Mouse (Mus musculus): Measurements from ENCODE around the gene Adgrf3.
A peak's percentile ranks its signal among the peaks of the same experiment; 100 is the strongest.
"Not testable (repeated sequence)": the region's sequence is repeated elsewhere in the genome, so short reads cannot be mapped to it uniquely, and the experiment has no call there.

Gene Adgrf3

DNA sequence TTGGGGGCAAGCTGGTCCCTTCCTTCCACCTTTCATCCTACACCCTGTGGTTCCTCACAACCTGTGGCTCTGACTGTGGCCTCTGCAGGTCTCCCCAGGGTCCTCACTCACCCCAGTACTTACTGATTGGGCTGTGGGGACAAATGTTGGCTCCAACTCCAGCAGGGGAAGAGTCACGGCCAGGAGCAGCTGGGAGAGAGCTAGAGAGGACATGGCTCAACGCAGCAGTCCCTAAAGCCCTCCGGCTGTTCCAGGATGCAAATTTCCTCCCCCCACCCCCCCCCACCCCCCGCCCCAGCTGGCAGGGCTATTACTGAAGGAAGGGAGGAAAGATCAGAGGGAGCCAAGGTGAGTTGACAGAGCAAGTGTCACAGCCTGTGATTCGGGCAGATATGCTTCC, at the start of gene Adgrf3:
Gene Adgrf3, minus strand, starts transcription at position 230 of the 400 bp plus-strand sequence.
- no peak for DNase-seq (ENCODE audit: low read depth, low spot score)

DNA sequence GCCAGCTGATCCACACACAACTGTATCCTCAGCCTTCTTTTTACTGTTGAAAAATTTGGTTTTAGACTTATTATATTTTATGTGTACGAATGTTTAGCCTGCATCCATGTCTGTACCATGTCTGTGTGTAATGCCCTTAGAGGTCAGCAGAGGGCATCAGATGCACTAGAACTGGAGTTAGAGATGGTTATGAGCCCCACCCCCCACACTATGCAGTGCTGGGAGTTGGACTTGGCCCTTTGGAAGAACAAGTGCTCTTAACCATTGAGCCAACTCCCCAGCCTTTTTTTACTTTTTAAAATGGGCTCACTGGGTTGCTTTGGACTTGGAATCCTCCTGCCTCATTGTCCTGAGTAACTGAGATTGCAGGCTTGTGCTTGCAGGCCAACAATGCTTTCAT, 42.1 kb upstream of the Adgrf3 start:
- DNase-seq (ENCODE audit: low read depth, low spot score) = peak; percentile 28

DNA sequence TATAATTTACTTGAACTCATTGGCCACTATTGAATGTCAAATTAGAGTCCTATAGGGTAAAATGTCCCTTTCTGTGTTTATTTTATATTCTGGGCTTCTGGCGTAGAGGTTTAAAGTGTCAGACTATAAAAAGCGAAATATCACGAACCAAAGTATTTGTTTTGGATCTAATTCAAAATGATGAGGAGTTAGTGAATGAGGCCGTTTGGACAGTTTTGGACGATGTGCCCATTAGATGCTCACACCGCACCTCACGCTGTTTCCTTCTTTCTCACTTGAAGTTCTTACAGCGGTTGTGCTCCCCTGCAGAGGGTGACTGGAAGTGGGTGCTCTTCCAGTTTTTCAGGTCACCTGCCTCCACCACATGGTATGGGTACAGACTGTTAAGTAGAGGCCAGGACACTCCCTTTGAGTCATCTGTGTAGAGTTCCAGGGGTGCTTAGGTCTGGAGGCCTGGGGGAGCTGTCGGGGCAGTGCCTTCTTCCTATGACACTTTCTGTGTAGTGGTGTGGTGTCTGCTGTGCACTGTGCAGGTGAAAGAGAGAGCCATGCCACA, 40.4 kb upstream of the Adgrf3 start:
- no peak for DNase-seq (ENCODE audit: low read depth, low spot score)

DNA sequence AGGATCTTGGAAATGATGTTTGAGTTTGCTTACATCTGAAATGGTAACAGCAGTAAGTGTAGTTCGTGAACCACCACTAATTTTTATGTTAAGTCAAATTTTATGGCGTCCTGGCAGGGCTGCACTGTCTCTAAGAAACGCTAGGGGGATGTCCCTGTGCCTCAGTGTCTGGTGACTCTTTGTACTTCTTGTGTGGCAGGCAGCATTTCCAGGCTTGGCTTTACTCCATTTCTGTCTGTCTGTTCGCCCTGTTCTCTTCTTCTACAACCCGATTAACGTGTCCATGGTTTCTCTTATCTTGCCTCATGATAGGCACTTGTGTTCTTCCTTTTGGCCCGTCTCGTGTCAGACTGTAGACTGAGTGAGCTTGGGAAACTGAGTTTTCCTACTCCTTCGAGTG, 38.2 kb upstream of the Adgrf3 start:
- peak; percentile 44 for DNase-seq (ENCODE audit: low read depth, low spot score)

DNA sequence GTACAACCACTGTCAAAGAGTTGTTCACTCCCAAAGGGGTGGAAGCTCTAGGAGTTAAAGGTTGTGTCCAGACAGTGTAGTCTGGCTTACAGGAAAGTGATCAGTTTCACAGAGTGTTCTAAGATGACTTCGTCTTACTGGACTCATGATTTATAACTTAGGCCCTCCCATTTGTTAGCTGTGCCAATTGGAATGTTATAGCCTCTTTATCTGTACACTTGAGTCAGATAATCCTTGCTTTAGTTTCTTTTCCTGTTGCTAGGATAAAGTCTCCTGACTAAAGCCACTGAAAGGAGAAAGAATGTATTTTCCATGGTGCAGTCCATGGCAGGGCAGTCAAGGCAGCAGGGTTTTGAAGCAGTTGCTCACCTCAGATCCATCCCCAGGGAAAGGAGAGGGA, 36.9 kb upstream of the Adgrf3 start:
- no peak for DNase-seq (ENCODE audit: low read depth, low spot score)

DNA sequence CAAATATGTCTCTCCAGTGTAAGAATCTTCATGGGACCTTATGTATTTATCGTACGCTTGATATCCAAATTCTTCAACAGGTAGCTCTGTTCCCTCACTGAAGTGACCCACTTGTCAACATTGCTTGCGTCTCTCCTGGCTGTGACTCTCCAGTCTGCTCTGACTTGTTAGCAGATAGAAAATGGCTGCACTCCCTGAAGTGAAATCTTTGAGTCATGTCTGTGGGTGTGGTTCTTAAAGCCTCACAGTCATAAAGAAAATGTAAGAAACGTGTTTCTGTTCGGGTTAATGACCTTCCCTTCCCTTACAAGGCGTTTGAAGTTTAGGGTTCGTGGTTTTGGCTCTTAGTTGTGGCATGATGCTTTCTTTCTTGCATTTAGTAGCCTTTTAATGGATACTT, 35.0 kb upstream of the Adgrf3 start:
- DNase-seq (ENCODE audit: low read depth, low spot score) = peak; percentile 61

DNA sequence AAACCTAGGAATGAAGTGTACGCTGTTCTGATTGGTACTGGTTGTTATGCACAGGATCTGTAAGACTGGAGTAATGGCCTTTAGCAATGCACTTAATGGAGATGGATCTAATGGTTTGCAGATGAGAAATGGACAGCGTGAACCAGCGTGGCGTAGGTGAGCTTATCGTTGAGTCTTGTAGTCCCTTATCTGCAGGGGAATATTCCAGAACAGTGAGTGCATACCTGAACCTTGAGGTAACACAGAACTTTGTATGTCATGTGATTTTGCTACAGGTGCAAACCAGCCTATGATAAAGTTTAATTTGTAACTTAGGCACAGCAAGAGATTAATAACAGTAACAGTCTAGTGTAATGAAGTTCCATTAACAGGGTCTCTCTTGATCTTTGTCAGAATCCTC, 33.0 kb upstream of the Adgrf3 start:
- no peak for DNase-seq (ENCODE audit: low read depth, low spot score)

DNA sequence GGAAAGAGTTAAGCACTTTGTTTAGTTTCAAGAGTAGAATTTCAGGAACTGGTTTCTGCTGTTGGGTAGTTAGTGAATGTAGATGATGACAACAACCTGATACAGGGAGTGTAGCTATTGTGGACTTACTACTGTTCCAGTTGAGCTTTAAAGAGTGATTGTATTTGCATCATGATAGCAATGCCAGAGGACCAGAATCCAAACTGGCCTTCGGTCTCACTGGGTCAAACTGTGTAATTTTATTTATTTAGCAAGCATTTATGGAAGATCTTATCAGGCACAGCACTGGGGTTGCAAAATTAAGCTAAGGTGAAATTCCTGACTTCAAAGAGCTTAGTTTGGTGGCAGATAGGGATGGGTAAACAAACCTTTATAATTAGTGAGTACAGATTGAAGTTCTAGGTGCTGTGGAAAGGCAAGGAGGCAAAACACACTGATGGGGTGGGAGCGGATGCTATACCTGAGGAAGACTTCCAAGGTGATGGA, 30.2 kb upstream of the Adgrf3 start:
- DNase-seq (ENCODE audit: low read depth, low spot score) = no peak

DNA sequence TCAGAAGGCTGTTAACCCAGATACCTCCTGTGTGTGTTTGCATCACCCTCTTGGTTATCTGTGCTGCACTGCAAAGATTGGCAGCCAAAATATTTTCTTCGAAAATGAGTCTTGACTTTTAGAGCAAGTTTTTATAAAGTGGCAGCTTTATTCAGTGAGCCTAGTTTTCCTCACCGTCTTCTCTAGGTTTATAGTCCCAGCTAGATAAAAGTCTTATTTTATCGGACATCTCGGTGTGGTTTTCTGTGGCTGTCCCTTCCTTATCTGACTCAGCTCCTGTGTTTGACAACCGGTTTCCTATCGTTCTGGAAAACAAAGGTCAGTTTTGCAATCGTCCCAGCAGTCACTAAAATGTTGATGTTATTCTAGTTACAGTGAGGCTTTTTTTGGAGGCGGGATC, 28.5 kb upstream of the Adgrf3 start:
- no peak for DNase-seq (ENCODE audit: low read depth, low spot score)

DNA sequence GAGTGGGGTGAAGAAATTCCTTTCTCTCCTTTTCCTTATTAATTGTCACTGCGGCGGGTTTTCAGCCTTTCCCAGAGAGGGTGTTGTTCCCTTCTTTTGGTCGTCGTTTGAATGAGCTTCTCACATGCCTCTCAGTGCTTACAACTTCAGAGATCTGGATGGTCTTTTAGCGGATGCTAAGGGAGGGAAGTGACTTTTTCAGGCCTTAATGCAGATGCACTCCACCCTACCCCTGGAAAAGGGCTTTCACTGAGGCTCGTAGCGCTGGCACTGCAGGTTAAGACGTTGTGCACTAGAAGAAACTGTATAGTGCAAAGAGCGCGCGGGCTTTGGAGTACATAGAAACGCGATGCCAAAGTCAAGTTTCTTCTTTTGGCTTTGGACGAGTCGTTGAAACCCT, 27.5 kb upstream of the Adgrf3 start:
- peak; percentile 36 for DNase-seq (ENCODE audit: low read depth, low spot score)

DNA sequence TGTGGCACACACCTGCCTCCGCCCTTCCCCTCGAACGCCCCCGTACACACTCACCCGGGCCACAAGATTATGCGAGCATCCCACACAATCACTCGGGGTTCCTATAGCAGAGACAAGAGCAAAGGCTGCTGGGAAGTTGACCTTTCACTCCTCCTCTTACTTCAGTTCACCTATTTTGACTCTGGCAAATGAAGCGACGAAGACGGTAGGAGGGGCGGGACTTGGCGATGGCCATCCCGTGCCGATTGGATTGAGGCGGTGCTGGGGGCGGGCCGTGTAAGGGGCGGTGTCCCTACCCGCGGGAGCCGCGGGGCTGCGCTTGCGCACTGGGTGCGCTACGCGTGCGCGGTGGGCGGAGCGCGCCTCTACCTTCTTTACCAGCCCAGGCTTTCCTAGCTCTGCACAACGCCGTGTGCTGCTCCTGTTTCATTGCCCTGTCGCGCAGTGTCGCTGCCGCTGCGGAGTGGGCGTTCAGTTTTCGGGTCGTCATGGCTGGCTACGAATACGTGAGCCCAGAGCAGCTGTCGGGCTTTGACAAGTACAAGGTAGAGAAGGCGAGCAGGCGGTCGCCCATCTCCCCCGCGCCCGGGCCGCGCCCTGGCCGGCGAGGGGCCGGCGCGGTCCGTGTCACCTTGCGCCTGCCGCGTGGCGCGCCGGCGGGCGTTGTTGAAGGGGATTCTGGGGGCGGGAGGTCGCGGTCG, 26.9 kb upstream of the Adgrf3 start, which contains the start of gene Selenoi:
Gene Selenoi, plus strand, starts transcription at position 311 of the 701 bp plus-strand sequence.
- peak; percentile 99 for DNase-seq (ENCODE audit: low read depth, low spot score)

DNA sequence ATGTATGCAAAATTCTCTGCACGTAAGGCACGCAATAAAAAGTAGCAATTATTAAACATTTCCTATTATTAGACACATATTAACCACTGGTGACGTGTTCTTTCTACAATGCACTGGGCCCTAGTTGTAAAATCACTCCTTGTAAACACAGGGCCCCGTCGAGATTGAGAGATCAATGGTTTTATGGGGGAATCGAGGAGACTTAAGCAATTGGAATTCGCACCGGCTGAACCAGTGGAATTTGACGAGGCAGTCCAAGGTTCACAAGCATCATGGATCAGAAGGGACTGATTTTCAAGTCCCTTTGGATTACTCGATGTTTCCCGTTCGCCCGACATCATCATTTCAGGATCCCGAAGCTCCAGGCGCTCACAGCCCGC, 26.4 kb upstream of the Adgrf3 start:
- DNase-seq (ENCODE audit: low read depth, low spot score) = no peak

DNA sequence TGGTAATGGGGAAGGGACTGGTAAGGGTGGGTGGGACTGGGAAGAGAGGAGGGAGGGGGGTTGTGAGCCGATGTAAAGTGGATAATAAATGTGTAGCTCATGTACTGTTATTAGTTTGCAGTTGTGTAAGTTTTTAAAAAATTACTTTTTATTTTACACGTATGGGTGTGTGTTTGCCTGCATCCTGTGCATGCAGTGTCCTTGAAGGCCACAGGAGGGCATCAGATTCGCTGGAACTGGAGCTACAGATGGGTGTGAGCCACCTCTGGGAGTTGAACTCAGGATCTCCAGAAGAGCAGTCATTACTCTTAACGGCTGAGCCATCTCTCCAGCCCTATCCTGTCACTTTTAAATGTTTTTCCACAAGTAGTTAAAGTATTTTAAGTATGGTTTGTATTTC, 25.4 kb upstream of the Adgrf3 start:
- peak; percentile 72 for DNase-seq (ENCODE audit: low read depth, low spot score)

DNA sequence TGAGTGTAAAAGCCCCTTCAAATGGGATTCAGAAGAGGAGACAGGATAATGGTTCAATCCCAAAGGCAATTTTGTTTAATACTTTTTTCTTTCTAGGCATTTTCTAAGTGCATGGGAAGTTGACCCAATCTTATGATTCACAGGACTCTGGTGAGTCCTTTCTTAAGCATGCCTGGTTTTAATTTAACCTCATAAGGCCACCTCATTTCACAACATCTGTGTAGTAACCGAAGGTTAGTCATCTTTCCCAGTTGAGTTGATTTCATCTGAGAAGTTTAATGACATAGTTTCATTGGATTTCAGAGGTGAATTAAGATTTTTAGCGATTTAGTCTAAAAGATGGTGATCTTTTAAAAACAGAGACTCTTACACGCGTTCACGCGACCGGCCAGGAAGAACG, 17.2 kb upstream of the Adgrf3 start:
- DNase-seq (ENCODE audit: low read depth, low spot score) = no peak

DNA sequence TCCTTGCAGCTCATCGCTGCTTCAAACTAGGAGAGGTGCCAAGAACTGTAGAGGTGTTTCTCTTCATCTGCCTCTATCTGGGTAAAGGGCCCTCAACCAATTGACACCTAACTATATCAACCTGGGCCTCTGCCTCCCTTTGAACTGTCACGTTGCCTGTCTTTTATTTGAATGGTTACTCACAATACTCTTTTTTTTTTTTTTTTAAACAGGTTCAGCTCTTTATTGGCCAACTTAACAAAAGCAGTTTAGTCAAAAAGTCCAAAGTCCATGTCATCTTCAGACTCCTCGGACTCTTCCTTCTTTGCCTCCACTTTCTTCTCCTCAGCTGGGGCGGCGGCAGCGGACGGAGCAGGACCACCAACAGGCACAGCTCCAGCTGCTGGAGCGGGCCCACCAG, 15.1 kb upstream of the Adgrf3 start:
- no peak for DNase-seq (ENCODE audit: low read depth, low spot score)

DNA sequence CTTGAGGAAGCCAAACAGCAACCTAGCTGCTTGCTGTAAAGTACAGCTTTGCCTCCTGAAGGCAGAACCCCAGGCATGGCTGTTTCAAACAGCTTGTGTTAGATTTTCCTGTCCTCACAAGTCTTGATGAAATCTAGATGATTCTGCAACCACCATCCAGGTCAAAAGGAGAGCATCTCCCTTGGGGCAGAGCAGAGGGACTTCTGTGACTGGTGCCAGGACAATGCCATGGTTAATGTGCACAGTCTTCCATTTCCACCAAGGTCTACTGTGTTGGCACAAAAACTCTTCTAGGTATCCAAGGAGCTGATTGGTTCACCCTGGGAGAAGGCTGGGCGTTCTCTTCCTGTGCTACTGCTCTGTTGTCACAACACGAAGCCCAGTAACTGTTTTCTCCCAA, 14.2 kb upstream of the Adgrf3 start:
- DNase-seq (ENCODE audit: low read depth, low spot score) = no peak

DNA sequence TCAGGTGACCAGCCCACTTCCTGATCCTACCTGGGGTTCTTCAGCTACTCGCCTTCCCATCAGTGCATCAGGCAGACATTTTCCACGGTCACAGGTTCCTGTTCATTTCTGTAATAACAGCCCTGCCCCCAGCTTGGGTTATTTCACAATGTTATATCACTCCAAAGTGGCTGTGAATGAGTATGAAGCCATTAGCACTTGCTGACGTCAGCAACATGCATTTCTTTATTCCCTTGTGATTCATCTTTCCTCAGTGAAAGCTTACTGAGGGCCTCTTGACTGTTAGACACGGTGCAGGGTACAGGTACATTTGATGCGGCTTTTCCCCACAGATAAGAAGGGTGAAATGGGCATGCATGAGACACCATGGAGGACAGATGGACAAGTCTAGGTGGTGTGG, 10.4 kb upstream of the Adgrf3 start:
- no peak for DNase-seq (ENCODE audit: low read depth, low spot score)

DNA sequence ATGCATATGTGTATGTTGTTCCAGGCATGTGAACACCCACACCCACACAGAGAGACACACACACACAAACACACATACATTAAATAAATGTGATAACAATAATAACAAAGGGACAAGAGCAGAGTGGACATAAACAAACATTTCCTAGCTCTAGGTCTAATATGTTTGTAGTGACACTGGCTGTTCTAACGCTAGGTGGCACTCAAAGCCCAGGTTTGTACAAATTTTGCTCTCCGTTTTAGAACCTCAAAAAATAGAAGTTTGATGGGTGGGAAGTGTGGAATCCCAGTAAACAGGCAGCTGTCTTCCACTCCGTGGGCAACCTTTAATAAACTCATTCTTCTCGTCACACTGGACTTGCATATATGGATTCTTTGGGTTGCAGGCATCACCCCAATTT, 9.4 kb upstream of the Adgrf3 start:
- DNase-seq (ENCODE audit: low read depth, low spot score) = peak; percentile 79

DNA sequence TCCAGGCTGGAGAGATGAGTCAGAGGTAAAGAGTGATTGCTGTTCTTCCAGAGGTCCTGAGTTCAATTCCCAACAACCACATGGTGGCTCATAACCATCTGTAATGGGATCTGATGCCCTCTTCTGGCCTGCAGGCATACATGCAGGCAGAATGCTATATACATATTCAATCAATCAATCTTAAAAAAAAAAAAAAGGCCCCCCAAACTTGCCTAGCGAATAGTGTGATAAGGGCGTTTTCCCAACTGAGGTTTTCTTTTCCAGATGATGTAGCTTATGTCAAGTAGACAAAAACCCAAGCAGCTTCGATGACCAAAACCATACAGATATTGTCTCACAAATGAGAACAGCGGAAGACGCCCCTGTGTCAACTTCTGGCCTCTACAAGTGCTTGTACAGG, 5.2 kb upstream of the Adgrf3 start:
- not testable (repeated sequence) for DNase-seq (ENCODE audit: low read depth, low spot score)

DNA sequence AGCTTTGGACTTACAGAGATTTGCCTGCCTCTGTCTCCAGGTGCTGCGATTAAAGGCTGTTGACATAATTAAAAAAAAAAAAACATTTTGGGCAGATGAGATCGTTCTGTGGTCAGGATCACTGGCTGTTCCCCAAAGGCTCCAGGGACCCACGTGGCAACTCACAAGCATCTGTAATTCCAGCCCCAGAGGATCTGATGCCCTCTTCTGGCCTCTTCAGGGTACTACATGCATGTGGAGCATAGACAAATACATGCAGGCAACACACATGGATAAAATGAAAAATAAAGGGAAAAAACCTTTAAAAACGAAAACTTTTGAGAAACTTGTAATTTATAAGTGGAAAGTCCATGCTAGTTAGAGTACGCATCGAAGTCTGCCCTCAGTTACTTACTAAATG, 1.8 kb upstream of the Adgrf3 start:
- peak; percentile 47 for DNase-seq (ENCODE audit: low read depth, low spot score)

DNA sequence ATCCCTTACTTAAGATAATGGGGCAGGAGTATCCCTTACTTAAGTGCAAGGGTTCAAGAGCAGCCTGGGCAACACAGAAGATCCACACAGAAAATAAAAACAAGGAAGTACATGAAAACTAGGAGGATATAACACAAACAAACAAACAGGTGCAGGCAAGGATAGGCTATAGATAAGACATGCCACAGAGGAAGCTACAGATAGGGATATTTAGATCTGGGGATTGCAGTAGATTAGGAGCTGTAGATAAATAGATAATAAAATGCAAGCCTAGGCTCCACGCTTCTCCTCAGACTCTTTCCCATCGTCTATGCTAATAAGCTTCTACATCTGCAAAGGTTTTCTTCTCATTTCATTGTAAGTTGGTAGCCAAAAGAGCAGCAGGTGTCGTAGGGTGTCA, 488 bp downstream of the Adgrf3 start:
- no peak for DNase-seq (ENCODE audit: low read depth, low spot score)

DNA sequence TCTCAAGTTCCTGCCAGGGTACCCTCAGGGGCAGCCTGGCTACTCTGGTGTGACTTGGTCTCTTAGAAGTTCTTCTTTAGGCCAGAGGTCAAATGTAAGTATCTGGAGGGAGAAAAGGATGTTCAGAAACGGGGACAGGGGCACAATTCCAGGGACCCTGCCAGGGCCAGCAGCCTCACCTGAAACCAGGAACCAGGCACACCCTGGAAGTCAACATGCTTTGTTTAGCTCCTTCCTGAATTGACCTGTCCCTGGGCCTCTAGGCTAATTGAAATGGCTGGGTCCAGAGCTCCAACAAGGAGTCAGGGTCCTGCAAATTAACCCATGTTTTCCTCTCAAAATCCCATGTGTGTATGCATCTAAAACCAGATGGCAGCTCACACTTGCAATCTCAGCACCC, 1.1 kb downstream of the Adgrf3 start:
- DNase-seq (ENCODE audit: low read depth, low spot score) = no peak

DNA sequence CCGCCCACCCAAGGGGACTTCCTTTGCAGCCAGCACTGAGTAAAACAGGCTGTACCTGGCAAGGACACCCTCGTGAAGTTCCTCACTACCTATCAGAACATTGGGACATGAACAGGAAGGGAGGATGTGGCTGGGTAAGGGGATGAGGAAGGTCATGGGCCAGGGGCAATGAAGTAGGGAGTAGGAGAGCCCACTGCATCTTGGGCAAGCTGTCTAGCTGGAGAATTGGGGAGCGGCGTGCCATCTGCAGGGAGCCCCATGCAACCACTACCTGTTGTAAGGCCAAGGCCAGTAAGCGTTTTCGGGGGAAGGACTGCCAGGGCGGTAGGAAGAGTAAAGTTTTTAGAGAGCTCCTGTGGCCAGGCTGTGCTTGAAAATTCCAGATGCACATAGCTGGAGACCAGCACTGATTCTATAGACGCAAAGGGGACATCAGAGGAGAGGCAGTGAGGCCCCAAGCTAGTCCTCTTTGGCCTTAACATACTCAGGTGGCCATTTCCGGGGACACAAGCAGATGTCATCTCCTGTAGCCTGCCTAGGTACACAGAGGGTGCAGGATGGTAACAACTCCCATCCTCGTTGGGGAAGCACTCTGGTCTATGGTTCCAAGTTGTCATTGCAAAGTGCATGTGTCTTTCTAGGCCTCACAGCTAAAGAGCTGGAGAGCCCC, 2.2 kb downstream of the Adgrf3 start:
- no peak for DNase-seq (ENCODE audit: low read depth, low spot score)

Measured in CD4-positive, CD25-positive, alpha-beta regulatory T cell, adult 2 months (primary cell).